Mouse (Mus musculus): ENCODE measurements at regions not wholly inside any gene's neighbourhood (a gene's known extent, or its start where the extent isn't known, plus 50 kb on each side); places are given as distances from the start of the nearest gene placed in this dataset.

GRCm38 (mm10) chr10:37323689-37324088 lies 185.0 kb upstream of the Marcks start:
- Histone ChIP-seq H3K27me3 (ENCODE audit: low read depth, poor library complexity, severe bottlenecking) (no peaks in the 10 kb centered on the region), H3K27ac (replicated peaks) (no peak overlapping the region), H3K4me1 (peaks cover 5% of the 10 kb centered on the region), H3K36me3 (no peaks in the 10 kb centered on the region), H3K9me3 (replicated peaks) (no peaks in the 10 kb centered on the region), H3K4me3 (no peak overlapping the region)
- WGBS: 53% methylated on average over 1 of the region's 1 CpGs
- no peak for DNase-seq (ENCODE audit: low spot score)

DNA sequence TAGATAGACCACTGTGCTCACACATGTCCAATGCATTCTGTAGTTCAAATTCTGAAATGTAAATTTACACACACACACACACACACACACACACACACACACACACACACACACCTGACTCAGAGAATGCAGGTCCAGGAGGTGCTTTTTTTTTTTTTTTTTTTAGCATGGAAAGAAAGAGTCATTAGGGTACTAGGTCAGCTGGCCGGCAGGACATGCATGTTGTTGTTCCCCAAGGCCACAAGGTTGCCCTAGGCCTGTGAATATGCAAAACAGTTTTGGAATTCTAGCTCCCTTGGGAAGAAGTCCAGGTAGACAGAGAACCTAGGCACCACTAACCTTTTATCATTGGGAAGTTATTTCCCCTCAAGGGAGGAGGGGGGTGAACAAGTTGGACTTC lies 184.1 kb upstream of the Marcks start:
- no peak for DNase-seq (ENCODE audit: low spot score)
- H3K4me1 ChIP-seq: peaks cover 5% of the 10 kb centered on the region
- H3K36me3 ChIP-seq: no peaks in the 10 kb centered on the region
- no peak overlapping the region for H3K27ac ChIP-seq (replicated peaks)
- H3K27me3 ChIP-seq (ENCODE audit: low read depth, poor library complexity, severe bottlenecking): no peaks in the 10 kb centered on the region
- H3K9me3 ChIP-seq (replicated peaks): no peaks in the 10 kb centered on the region
- H3K4me3 ChIP-seq: no peak overlapping the region
- WGBS: 78% methylated on average over 1 of the region's 1 CpGs

DNA sequence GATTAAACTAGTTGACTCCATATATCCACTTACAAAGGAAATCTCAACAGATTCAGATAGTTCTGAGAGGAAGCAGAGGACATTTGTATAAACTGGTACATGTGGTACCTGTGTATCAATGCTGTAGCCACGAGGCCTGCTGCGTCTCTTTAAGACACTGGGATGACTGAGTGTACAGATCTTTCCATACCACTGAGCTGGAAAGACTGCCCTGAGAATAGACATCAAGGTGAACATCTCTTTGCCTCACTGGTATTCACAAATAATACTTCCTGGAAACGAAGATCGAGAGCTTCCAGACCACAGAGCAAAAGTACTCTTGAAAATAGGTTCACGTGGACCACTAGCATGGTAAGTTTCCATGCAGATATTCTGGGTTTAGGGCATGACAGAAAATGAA lies 183.6 kb upstream of the Marcks start:
- Histone ChIP-seq H3K36me3 (no peaks in the 10 kb centered on the region), H3K4me1 (peaks cover 5% of the 10 kb centered on the region), H3K27ac (replicated peaks) (no peak overlapping the region), H3K27me3 (ENCODE audit: low read depth, poor library complexity, severe bottlenecking) (no peaks in the 10 kb centered on the region), H3K9me3 (replicated peaks) (no peaks in the 10 kb centered on the region), H3K4me3 (no peak overlapping the region)
- DNase-seq (ENCODE audit: low spot score): no peak
- 92% methylated on average over 5 of the region's 5 CpGs for WGBS

GRCm38 (mm10) chr10:37321171-37321570 lies 182.5 kb upstream of the Marcks start:
- no peak for DNase-seq (ENCODE audit: low spot score)
- 77% methylated on average over 3 of the region's 3 CpGs for WGBS
- Histone ChIP-seq H3K36me3 (no peaks in the 10 kb centered on the region), H3K27ac (replicated peaks) (no peak overlapping the region), H3K27me3 (ENCODE audit: low read depth, poor library complexity, severe bottlenecking) (no peaks in the 10 kb centered on the region), H3K9me3 (replicated peaks) (no peaks in the 10 kb centered on the region), H3K4me3 (no peak overlapping the region), H3K4me1 (no peaks in the 10 kb centered on the region)

GRCm38 (mm10) chr10:37319746-37320430 lies 181.2 kb upstream of the Marcks start:
- WGBS: 95% methylated on average over 8 of the region's 8 CpGs
- DNase-seq (ENCODE audit: low spot score): no peak

GRCm38 (mm10) chr10:37316701-37317100 lies 178.0 kb upstream of the Marcks start:
- no peak overlapping the region for H3K4me3 ChIP-seq
- no peaks in the 10 kb centered on the region for H3K4me1 ChIP-seq
- no peak for DNase-seq (ENCODE audit: low spot score)
- no peaks in the 10 kb centered on the region; the same call in 1 of the 2 replicates for H3K9me3 ChIP-seq (replicated peaks)
- H3K27me3 ChIP-seq (ENCODE audit: low read depth, poor library complexity, severe bottlenecking): no peaks in the 10 kb centered on the region
- no peaks in the 10 kb centered on the region for H3K36me3 ChIP-seq
- H3K27ac ChIP-seq (replicated peaks): no peak overlapping the region
- WGBS: 88% methylated on average over 3 of the region's 3 CpGs

More at GRCm38 (mm10) chr10:37319746-37320430, 181.2 kb upstream of the Marcks start:
- no peaks in the 10 kb centered on the region for H3K9me3 ChIP-seq (replicated peaks)
- no peaks in the 10 kb centered on the region for H3K27me3 ChIP-seq (ENCODE audit: low read depth, poor library complexity, severe bottlenecking)
- H3K36me3 ChIP-seq: no peaks in the 10 kb centered on the region
- no peaks in the 10 kb centered on the region for H3K4me1 ChIP-seq
- no peak overlapping the region for H3K4me3 ChIP-seq
- H3K27ac ChIP-seq (replicated peaks): no peak overlapping the region

DNA sequence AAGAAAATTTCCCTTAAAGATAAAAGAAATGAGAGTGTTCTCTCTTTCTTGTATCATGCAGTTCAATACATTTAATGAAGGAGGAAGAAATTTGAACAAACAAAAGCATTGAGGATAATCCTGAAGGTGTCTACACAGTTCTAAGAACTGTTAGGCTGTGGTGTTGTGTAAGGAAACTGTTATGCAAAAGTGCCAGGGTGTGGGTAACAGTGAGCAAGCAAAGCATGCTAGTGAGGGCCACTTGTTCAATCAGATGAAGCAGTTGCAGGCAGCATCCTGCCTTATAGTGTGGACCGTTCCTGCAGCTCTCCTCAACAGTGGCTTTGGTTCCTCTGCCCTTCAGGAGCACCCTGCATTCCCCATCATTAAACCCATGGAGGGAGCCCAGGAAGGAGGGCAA lies 177.1 kb upstream of the Marcks start:
- WGBS: 90% methylated on average over 1 of the region's 1 CpGs
- no peak overlapping the region for H3K27ac ChIP-seq (replicated peaks)
- H3K9me3 ChIP-seq (replicated peaks): no peaks in the 10 kb centered on the region; the same call in 1 of the 2 replicates
- DNase-seq (ENCODE audit: low spot score): no peak
- no peaks in the 10 kb centered on the region for H3K27me3 ChIP-seq (ENCODE audit: low read depth, poor library complexity, severe bottlenecking)
- H3K4me3 ChIP-seq: no peak overlapping the region
- no peaks in the 10 kb centered on the region for H3K4me1 ChIP-seq
- H3K36me3 ChIP-seq: no peaks in the 10 kb centered on the region

- Histone ChIP-seq H3K27me3 (ENCODE audit: low read depth, poor library complexity, severe bottlenecking) (no peaks in the 10 kb centered on the region), H3K9me3 (replicated peaks) (no peaks in the 10 kb centered on the region; the same call in 1 of the 2 replicates), H3K27ac (replicated peaks) (no peak overlapping the region; the same call in 1 of the 2 replicates), H3K4me1 (no peaks in the 10 kb centered on the region), H3K4me3 (no peak overlapping the region), H3K36me3 (no peaks in the 10 kb centered on the region)
- DNase-seq (ENCODE audit: low spot score): no peak
- WGBS: 83% methylated on average over 5 of the region's 5 CpGs
These were observed 176.2 kb upstream of the Marcks start for GRCm38 (mm10) chr10:37314746-37315430.

- Histone ChIP-seq H3K4me1 (no peaks in the 10 kb centered on the region), H3K27ac (replicated peaks) (no peak overlapping the region)
- DNase-seq (ENCODE audit: low spot score): no peak
These were observed 174.7 kb upstream of the Marcks start for GRCm38 (mm10) chr10:37313461-37313860.

DNA sequence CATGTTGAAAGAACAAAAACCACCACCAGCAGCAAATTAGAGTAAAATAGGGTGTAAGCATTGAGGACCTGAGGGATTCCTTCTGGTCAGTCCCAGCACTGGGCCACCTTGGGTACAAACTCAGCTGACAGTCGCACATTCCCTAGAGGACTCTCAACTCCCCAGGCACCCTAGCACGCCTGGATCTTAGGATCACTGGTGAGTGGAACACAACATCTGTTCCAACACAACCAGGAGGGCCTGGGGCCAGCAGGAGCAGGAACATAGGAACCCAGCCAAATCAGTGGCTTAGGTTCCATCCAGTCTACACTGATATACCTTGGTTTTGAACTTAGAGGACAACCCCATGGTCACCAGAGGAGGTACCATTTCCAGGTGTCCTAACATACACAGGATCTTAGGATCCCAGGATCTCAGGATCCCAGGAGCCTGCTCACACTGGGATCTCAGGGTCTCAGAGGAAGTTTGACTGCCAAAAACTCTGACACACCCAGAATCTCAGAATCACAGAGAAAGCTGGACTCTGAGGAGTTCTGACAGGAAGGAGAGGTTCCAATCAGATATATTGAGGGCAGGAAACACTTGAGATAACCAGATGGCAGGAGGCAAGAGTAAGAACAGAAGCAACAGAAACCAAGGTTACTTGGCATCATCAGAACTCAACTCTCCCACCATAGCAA lies 171.7 kb upstream of the Marcks start:
- 92% methylated on average over 2 of the region's 2 CpGs for WGBS
- no peak overlapping the region for H3K4me3 ChIP-seq
- DNase-seq (ENCODE audit: low spot score): no peak

More at GRCm38 (mm10) chr10:37313461-37313860, 174.7 kb upstream of the Marcks start:
- H3K9me3 ChIP-seq (replicated peaks): no peaks in the 10 kb centered on the region; the same call in 1 of the 2 replicates
- H3K4me3 ChIP-seq: no peak overlapping the region
- no peaks in the 10 kb centered on the region for H3K27me3 ChIP-seq (ENCODE audit: low read depth, poor library complexity, severe bottlenecking)
- H3K36me3 ChIP-seq: no peaks in the 10 kb centered on the region

GRCm38 (mm10) chr10:37304656-37305055 lies 165.9 kb upstream of the Marcks start:
- Histone ChIP-seq H3K27ac (replicated peaks) (no peak overlapping the region), H3K9me3 (replicated peaks) (no peaks in the 10 kb centered on the region), H3K4me1 (no peaks in the 10 kb centered on the region), H3K4me3 (no peak overlapping the region), H3K27me3 (ENCODE audit: low read depth, poor library complexity, severe bottlenecking) (no peaks in the 10 kb centered on the region), H3K36me3 (no peaks in the 10 kb centered on the region)
- 50% methylated on average over 2 of the region's 2 CpGs for WGBS
- no peak for DNase-seq (ENCODE audit: low spot score)

More for the DNA sequence above, 171.7 kb upstream of the Marcks start:
- Histone ChIP-seq H3K36me3 (no peaks in the 10 kb centered on the region), H3K27ac (replicated peaks) (no peak overlapping the region), H3K9me3 (replicated peaks) (no peaks in the 10 kb centered on the region; the same call in 1 of the 2 replicates), H3K27me3 (ENCODE audit: low read depth, poor library complexity, severe bottlenecking) (no peaks in the 10 kb centered on the region), H3K4me1 (no peaks in the 10 kb centered on the region)

GRCm38 (mm10) chr10:37300181-37300889 lies 161.6 kb upstream of the Marcks start:
- Histone ChIP-seq H3K36me3 (no peaks in the 10 kb centered on the region), H3K4me1 (no peaks in the 10 kb centered on the region), H3K27me3 (ENCODE audit: low read depth, poor library complexity, severe bottlenecking) (no peaks in the 10 kb centered on the region), H3K9me3 (replicated peaks) (no peaks in the 10 kb centered on the region), H3K27ac (replicated peaks) (no peak overlapping the region), H3K4me3 (no peak overlapping the region)
- WGBS: 92% methylated on average over 5 of the region's 5 CpGs
- no peak for DNase-seq (ENCODE audit: low spot score)
